Mouse (Mus musculus): ENCODE data around the gene Tapbpl.
"Not testable (repeated sequence)": the region's sequence is repeated elsewhere in the genome, so short reads cannot be mapped to it uniquely, and the experiment has no call there.

Gene Tapbpl

DNA sequence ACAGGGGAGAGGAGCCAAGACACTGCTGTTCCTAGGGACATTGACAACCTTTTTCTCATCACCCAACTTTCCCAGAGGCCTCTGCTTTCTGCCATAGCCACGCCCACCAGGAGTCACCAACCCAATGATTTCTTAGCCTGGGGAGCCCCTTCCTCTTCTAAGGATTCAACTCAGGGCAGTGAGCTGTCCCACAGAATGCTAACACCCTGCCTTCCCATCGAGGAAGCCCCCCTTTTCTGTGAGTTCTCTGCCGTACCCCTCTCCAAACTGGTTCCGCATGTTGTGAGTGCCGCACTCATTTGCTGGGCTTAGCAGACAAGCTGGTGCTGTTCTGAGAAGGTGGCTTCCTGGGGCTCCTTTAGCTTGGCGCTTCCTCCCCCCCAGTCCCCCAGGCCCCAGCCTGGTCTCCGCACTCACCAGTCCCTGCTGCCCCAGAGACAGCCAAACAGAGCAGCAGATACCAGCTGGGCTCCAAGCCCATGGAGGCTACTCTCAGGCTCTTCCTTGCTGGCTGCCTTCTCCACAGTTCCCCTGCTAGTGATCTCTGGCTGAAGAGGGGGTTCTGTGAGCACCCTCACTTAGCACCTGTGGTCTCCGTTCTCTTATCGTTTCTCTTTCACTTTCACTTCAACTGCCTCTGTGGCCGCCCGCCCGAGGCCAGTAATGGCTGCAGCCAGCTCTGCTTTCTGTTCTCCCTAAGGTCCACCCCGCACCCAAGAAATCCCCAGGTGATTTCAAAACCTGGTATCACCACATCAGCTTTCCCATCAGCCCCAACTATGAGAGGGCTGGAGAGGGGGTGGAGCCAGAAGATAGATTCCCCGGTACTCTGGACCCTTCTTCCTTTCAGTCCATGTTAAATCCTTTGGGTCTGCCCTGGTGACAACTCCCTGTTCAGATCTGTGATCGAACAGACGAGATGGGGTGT lies at the start of gene Tapbpl:
Gene Tapbpl (minus strand): TSS at position 744 of the 928 bp plus-strand sequence.
- DNase-seq (ENCODE audit: low read depth, low spot score) = peak; percentile 42

DNA sequence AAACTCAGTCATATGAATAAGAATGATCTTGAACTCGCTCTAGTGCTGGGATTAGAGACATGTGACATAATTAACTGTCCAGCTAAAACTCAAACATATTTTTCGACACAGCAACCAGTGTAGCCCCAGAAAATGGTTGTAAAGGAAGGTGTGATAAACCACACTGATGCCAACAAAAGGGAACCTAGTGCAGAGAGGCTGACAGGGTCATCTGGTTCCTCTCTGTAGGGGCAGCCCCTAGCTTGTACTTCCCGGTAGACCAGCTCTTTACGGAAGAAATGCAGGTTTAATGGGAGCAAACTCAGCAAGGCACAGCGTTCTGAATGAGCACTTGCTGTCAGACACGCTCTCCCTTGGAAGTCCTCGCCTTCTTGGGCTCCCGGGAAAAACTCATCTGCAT lies 48.1 kb upstream of the Tapbpl start:
- DNase-seq (ENCODE audit: low read depth, low spot score) = no peak

DNA sequence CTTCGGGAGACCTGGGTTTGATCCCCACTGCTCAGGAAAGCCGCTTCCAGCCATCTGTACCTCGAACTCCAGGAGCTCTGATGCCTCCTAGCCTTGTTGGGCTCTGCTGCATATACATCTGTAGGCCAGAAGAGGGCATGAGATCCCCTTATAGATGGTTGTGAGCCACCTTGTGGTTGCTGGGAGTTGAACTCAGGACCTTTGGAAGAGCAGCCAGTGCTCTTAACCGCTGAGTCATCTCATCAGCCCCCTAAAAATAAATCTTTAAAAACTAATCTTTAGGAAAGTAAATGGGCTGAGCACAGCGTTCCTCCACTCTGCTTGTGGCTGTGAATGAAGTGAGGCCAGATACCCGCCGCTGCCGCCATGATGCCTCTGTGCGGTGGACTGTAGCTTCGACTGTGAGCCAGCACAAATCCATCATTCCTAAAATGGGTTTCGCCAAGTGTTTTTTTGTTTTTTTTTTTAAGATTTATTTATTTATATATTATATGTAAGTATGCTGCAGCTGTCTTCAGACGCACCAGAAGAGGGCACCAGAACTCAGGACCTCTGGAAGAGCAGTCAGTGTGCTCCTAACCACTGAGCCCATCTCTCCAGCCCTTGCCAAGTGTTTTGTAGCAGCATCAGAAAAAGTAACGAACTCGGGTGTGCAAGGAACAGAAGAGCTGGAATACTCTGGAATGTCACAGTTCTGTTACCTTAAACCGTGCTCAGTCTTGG lies 43.3 kb upstream of the Tapbpl start:
- peak; percentile 35 for DNase-seq (ENCODE audit: low read depth, low spot score)

DNA sequence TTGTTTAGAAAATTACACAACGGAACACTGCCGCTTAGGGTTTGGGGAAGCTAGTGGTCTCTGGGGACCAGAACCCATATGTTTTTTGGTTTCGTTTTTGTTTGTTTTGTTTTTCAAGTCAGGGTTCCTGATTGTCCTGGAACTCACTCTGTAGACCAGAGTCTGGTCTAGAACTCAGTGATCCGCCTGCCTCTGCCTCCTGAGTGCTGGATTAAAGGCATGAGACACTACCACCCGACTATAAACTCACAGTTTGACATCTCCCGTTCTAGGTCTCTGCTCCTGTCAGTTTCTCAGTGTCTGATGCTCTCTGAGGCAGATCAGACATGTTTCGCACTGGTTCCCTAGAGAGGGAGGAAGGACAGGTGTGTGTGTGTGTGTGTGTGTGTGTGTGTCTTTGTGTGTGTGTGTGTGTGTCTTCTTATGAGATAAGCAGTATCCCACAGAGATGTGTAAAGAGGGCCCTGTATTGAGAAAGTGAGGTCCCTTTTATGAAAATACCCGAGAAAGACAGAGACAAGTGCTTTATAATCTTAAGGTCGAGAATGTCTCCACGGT lies 40.6 kb upstream of the Tapbpl start:
- DNase-seq (ENCODE audit: low read depth, low spot score) = no peak

DNA sequence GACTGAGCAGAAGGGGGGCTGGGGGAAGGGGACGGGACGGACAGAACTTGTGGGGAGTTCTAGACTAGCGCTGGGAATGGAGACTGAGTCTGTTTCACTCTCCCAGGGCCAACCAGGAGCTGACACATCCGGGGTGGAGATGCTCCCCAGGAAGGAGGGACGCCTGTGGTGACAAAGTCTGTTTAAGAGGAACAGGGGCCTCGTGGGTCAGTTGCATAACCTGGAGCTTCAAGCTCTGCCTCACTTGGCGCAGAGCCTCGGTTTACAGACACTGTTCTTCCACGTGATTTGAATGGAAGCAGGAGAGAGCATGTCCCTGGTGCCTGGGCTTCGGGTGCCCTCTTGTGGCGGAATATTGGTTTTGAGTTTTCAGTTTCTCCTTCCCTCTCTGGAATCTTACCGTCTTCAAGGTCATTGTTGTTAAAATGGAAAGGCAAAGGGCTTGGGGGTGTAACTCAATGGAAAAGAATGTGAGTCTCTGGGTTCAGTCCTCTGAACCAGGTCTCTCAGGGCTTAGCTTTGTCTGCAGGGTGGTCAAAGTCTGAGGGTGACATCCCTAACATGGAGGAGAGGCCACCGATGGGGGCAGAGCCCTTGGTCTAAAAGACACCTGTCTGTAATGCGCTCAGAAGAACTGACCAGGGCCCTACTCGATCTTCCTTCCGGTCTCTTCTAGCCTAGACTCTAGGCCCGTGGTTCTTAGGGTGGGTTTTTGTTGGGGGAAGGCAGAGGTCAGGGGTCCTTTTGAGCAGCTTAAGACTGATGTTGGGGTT lies 40.0 kb upstream of the Tapbpl start:
- DNase-seq (ENCODE audit: low read depth, low spot score) = peak; percentile 99

DNA sequence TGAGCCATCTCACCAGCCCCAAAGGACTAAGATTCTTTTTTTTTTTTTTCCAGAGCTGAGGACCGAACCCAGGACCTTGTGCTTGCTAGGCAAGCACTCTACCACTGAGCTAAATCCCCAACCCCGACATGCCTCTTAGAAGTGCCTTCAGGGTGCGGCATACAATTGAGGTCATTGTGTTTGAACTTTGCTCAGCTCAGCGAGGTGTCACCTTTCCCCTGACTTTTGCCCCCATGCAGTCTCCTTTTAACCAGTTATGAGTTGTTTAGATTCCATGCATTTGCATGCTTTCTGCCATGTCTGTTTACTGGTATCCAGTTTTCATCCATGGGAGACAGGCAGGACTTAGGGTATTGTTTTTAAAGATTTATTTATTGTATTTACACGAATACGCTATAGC lies 37.1 kb upstream of the Tapbpl start:
- no peak for DNase-seq (ENCODE audit: low read depth, low spot score)

DNA sequence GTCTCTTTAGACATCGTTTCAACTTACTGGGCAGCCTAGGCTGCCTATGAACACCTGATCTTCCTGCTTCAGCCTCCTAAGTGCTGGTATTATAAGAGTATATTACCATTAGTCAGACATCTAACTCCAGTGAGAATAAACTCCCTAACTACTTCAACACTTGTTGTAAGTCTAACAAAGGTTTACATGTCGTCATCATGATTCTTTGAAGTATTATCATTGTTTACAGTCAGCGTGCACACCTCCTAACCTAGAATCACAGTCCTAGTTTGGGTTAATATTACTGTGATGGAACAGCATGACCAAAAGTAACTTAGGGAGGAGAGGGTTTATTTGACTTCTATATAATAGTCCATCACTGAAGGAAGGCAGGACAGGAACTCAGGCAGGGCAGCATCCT lies 35.8 kb upstream of the Tapbpl start:
- DNase-seq (ENCODE audit: low read depth, low spot score) = no peak

DNA sequence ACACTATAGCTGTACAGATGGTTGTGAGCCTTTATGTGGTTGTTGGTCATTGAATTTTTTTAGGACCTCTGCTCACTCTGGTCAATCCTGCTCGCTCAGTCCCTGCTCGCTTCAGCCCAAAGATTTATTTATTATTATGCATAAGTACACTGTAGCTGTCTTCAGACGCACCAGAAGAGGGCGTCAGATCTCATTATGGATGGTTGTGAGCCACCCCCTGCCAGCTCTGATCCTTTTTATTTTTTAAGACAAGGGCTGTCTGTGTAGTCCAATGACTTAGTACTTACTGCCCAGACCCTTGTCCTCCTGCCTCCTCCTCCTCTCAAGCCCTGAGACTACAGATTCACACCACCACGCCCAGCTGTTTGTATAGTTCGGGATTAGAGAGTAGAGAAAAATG lies 34.9 kb upstream of the Tapbpl start:
- not testable (repeated sequence) for DNase-seq (ENCODE audit: low read depth, low spot score)

DNA sequence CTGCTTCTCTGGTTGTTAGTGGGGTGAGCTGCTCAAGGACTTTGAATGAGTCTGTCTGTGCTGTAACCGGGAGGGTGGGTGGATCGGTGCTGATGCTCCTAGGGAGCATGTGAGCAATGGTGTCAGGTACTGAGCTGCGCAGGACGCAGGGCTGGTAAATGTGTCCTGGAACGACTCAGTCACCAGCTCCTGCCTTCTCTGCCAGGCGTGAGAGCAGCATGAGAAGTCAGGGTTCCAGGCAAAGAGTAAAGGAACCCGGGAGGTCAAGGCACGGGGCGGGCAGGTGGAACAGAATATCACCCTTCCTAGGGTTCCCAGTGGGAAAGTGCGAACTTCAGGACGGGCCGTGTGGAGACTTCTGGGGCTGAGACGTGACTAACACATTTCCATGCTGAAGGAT lies 34.4 kb upstream of the Tapbpl start:
- DNase-seq (ENCODE audit: low read depth, low spot score) = no peak

DNA sequence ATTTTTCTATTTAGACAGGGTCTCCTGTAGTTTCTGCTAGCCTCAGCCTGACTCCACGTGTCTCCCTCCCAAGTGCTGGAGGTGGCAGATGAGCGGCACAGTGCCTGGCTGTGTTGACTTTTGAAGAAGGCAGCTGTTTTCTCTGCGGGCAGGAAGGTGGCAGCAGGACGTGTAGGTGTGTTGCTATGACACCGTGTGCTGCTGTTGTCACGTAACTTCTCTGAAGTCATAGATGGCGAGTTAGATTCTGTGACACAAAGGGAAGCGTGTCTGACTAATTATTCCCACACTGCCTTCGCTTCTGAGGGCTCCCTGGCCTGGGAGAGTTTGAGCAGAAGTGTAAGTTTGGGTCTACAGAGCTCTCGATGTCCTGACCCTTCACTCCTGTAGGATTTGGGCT lies 33.6 kb upstream of the Tapbpl start:
- DNase-seq (ENCODE audit: low read depth, low spot score) = no peak

DNA sequence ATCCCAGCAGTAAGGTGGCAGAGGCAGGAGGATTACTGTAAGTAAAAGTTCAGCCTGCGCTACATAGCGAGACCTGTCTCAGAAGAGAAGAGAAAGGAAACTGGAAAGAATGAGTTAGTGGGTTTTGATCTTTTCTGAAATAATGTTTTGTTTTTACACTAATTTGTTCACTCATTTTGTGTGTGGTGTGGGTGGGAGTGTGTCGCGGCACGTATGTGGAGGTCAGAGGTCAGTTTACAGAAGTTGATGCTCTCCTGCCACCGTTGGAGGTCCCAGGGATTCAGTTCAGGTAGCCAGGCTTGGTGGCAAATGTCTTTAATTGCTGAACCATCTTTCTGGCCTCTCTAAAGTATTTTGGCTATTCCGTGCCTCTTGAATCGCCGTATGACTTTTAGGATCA lies 32.6 kb upstream of the Tapbpl start:
- DNase-seq (ENCODE audit: low read depth, low spot score) = no peak

DNA sequence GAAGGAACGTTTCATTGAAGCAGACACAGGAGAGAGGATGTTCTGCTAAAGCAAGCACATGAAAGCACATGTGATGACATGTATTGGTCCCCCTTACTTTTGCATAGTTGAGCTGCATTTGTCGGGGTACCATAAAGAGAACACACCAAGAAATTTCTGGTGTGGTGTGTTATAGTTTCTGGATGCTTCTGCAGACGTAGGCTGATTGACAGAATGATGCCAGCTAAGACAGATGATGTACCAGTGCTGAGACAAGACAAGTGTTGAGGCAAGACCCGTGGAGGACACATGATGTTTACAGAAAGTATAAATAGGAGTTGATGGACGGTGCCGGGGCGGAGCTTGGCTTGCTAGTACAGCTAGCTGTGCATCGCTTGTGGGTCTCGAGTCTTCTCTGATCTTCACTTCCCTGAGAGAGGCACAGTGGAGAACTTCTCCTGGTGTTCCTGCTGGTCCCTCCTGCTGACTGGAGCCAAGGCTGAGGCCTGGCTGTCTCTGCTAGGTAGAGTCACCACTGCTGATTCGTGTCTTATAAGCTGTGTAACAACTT lies 28.4 kb upstream of the Tapbpl start:
- DNase-seq (ENCODE audit: low read depth, low spot score) = no peak

DNA sequence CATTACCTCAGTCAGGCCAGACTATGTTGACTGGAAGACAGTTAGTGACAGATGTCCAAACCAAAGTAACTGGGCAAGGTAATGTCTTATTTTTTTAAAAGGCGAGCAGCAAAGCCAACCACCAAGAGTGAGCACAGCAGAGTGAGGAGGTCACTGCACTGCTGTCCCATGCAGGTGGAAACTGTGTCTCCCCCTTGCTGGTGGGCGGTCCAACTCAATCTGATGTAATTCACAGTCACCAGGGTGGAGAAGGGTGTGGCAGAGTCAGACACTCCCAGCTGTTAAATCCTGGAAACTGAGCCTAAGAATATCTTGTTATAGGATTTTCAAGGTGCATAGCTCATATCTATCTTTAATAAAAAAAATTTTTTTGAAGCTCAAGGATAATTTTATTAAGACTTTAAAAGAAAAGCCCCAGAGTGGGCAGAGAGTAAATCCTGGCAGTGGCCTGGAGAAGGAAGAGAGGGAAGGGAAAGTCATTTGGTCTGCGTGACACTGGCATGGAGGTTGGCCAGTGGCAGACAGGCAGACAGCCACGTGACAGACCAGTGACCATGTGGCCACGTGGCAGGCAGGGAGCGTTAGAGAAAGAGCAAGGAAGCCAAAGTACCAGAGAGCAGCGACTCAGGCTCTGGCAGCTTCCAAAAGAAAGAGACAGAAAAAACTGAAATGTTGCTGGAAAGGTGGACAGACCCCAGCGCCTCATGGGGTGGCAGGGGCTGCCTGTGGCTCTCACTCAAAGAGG lies 24.7 kb upstream of the Tapbpl start:
- DNase-seq (ENCODE audit: low read depth, low spot score) = peak; percentile 28

DNA sequence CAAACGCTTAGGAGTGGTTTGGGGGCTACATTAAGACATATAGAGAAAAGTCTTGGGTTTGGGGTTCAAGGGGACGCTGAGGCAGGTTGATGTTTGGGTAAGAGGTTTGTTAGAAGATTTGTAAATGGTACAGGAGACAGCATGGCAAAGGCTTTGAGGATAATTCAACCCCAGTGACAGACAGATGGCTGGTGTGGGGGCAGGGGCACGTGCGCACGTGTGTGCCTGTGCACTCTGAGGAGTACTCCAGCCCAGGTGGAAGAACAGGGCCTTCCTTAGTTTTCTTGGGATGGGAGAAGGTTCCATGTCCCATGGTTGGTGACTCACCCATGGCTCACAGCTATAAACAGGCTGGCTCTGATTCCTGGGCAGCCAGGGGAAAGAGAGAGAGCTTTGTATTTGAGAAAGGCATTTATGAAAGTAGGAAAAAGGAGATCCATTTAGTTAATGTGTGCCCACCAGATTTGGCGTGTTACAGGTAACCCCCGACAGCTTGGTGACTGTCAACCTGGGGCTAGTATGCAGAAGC lies 23.9 kb upstream of the Tapbpl start:
- no peak for DNase-seq (ENCODE audit: low read depth, low spot score)

DNA sequence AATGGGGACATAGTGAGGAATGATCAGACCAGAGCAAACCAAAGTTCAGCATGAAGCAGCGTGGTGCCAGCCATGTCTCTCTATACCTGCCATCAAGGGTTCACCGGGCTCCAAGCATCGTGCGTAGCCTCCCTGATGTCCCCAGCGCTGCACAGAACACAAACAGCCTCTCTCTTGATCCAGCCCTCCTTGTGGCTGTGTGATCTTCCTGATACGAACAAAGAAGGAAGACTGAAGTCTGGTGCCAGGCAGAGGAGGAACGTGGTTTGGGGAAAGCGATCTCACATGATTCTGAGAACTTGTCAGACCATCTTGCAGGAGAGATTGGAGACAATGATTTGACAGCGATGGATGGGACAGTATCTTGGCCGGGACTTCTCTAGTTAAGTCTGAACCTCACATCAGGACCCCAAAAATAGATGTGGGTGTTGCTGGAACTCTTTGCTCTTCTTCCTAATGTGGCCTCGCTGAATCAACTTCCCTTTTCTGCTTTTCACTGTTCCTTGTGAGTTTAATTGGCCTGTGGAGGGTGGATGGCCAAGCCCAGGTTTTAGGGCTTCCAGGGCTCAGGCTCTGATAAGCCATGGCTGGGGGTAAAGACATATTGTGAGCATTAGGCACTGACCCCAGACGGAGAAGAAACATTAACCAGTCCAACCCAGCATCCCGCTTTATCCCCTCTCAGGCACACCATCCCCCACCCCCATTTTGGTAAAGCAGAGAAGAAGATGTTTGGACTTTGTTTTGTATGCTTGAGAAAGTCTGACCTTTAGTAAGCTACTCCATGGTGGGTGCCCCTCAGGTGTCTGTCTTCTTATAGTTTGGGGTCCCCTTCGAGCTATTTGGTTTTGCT lies 22.4 kb upstream of the Tapbpl start:
- peak; percentile 21 for DNase-seq (ENCODE audit: low read depth, low spot score)

DNA sequence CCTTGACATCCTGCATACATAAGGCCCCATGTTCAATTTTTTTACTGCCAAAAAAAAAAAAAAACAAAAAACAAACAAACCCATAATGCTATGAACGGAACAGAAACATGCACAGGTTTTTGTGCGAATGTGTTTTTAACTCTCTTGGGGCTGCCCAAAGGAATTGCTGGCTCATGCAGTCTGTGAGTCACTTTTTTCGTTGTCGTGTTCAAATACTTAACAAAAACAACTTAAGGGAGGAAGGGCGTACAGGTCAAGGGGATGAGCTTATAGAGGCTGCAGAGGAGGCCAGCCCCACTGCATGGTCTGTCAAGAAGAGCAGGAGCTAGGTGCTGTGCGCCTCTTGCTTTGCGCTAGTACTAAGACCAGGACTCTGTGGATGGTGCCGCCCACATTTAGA lies 21.1 kb upstream of the Tapbpl start:
- DNase-seq (ENCODE audit: low read depth, low spot score) = no peak

DNA sequence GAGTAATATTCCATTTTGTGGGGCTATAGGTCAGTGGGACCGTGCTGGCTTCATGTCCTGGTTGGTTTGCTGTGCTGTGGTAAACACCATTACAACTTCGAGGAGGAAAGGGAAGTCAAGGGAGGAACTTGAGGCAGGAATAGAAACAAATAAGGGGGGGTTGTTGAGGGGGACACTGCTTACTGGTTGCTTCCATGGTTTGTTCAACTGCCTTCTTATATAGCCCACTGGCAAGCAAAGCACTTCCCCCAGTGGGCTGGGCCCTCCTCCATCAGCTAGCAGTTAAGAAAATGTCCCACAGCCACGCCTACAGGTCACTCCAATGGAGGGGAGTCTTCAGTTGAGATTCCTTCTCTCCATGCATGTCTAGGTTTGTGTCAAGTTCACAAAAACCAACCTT lies 20.6 kb upstream of the Tapbpl start:
- DNase-seq (ENCODE audit: low read depth, low spot score) = peak; percentile 30

DNA sequence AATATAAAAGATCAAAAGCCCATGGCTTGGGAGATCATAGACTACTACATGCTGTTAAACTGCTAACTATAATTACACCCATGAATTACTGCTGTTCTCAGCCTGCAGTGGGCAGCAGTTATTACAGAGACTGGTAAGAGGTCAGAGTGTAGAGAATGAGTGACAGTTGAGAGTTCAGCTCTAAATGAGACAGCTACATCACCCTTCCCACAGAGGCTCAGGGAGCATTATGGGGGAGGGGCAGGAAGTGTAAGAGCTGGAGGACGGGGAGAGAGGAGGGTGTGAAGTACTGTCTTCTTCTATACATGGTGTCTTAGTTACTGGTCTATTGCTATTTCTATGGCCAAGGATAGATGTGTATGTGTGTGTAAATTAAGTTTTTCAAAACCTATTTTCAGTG lies 12.9 kb upstream of the Tapbpl start:
- no peak for DNase-seq (ENCODE audit: low read depth, low spot score)

DNA sequence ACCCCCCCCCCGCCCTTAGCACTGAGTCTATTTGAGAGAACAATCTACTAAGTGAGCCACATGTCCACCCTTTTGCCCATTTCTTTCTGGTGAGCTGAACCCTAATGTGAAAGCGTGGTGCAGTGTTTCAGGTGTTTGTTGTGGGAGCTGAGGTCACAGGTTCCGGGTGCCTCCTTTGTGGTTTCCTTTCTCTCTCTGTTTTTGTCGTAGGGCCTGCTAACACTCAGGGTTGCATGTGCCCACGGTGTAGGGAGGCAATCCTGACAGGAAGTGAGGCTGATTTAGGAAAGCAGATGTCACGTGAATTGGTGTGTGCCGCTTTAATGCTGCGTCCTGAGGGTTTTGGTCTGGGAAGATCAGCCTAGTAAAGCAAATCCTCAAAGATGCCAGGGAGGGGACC lies 9.9 kb upstream of the Tapbpl start:
- no peak for DNase-seq (ENCODE audit: low read depth, low spot score)

DNA sequence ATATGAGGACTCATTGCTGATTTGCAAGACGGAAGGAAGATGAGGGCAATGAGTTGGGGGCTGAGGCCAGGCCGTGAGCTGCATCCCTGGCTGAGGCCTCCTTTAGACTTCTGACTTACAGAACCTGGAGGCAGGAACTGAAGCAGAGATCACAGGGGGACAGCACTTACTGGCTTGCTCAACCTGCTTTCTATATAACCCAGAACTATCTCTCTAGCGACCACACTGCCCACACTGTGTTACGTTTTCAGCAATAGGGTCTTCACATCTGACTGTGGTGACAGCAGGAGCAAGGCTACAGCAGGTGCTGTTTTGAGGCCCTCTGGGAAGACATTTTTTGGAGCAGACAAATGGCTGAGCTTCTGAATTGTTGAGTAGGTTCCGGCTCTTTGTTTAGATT lies 9.0 kb upstream of the Tapbpl start:
- no peak for DNase-seq (ENCODE audit: low read depth, low spot score)

Measured in skeletal muscle tissue, adult 2 months (tissue).